Mouse (Mus musculus): ENCODE data around the gene Igsf11.

The Igsf11 gene

GRCm38 (mm10) chr16:38986410-38986809, 93.9 kb downstream of the Igsf11 start:
- no peak for DNase-seq

GRCm38 (mm10) chr16:38993711-38994110, 101.2 kb downstream of the Igsf11 start:
- no peak for DNase-seq

GRCm38 (mm10) chr16:38998496-38999258, 106.2 kb downstream of the Igsf11 start:
- DNase-seq = no peak

DNA sequence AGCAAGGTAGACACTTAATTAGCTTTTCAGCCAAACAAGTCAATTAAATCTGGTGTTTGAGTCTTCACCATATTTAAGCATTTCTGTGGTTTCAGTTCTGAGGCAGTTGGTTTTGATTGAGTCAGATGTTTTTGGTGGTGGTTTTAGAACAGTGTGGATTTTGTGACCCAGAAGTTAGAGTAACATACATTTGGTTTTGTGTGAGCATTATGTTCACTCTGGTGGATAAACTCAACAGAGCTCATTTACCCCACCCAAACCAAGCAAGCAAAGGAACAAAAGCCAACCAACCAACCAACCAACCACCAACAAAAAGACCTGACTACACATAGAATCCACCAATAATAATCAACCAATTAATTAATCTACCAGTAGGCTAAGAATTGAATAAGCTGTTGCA, 106.8 kb downstream of the Igsf11 start:
- no peak for DNase-seq

DNA sequence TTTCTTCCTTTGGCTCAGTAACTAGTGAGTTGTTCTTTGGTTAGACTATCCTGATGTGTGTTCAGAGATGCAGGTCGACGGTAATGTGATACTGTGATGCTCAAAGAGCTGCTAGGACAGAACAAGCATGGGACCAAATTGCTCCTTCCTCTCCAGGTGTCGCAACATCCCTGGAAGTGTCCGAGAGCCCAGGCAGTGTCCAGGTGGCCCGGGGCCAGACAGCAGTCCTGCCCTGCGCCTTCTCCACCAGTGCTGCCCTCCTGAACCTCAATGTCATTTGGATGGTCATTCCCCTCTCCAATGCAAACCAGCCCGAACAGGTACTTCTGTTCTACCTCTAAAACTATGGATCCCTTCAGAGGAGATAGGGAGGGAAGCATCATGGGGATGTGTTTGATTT, 114.5 kb downstream of the Igsf11 start:
- DNase-seq = no peak

DNA sequence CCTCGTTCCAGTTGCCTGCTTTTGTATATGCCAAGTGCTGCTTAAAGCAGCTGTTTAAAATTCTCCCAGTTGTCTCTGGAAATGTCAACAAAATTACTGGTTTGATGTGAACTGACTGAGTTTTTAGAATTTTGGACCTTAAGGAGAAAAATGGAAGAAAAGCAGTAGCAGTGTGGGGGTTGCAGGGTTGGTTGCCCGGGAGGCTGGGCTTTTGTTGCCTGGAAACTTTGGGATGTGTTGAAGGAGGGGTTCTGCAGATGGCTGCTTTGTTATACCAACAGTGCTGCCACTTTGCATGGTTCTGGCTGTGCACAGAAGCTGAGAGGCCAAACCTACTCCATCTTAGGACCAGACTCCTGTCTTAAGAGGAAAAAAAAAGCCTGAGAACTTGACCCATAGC, 127.0 kb downstream of the Igsf11 start:
- no peak for DNase-seq

- no peak for DNase-seq
Observed at GRCm38 (mm10) chr16:39025989-39026736, 133.7 kb downstream of the Igsf11 start.

- DNase-seq = no peak
Observed at GRCm38 (mm10) chr16:39031350-39031749, 138.9 kb downstream of the Igsf11 start.

- DNase-seq = no peak
Observed at GRCm38 (mm10) chr16:39037257-39037656, 144.8 kb downstream of the Igsf11 start.

GRCm38 (mm10) chr16:39044381-39044780, 151.9 kb downstream of the Igsf11 start:
- DNase-seq = no peak

- no peak for DNase-seq
Observed at GRCm38 (mm10) chr16:39048889-39049288, 156.4 kb downstream of the Igsf11 start.

DNA sequence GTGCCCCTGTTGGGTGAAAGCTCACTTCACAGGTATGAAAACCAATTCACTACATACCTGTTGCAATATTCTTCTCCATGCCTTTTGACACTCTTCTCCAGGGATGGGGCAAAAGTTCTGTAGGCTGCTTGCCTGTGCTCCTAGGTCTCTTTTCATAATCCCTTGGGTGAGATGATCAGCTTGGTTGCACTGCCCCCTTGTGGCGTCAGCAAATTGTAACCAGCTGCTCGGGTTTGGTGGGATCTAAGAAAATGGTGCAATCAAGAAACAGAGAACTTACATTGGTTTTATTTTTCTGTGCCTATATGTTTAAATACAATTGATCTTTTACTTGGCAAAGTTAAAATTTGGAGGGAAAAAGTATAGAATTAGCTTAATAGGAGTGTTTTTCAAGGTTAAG, 160.5 kb downstream of the Igsf11 start:
- no peak for DNase-seq

DNA sequence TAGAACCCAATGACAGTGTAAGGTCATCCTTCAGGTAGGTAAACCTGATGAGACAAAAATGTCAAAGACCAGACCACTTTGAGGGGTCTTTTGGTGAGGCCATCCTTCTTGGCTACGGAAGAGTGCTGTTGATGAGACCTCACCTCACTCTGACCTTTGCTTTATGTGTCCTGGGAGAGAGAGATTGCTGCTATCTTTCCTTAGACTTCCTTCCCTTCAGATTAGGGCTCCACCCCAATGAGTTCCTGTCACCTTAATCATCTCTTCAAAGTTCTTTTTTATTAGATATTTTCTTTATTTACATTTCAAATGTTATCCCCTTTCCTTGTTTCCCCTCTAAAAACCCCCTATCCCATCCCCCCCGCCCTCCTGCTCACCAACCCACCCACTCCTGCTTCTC, 161.3 kb downstream of the Igsf11 start:
- DNase-seq = no peak

- DNase-seq = no peak
Observed at GRCm38 (mm10) chr16:39056061-39056460, 163.6 kb downstream of the Igsf11 start.

DNA sequence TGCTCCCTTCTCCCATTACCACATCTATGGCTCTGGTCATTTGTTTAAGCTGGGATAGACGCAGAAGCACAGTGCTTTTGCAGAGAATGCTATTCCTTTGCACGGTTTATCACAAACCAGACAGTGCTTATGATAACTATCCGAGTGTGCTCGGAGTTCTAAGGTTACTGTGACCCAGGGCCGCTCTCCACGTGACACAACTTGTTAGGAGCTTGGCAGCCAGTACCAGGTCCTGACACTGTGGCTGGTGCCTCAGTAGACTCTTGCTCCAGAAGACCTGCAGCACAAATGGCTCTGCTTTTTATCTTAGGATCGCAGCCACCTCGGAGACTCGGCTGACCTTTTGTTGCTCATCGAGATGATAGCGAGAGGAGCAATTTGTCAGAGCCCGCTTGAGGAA, 164.5 kb downstream of the Igsf11 start:
- DNase-seq = no peak

DNA sequence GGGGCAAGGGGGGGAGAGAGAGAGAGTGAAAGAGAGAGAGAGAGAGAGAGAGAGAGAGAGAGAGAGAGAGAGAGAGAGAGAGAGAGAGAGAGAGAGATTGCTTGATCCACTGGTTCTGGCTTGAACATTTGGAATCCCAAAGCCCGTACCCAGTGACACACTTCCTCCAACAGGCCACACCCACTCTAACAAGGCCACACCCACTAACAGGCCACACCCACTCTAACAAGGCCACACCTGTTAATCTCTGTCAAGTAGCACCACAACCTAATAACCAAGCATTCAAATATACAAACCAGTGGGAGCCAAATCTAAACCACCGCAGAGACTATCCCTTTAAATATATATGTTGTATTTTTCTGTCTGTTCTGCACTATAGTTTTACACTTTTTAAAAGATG, 166.4 kb downstream of the Igsf11 start:
- no peak for DNase-seq

- DNase-seq = no peak
Observed at GRCm38 (mm10) chr16:39062596-39062995, 170.1 kb downstream of the Igsf11 start.

GRCm38 (mm10) chr16:39065576-39065975, 173.1 kb downstream of the Igsf11 start:
- no peak for DNase-seq

DNA sequence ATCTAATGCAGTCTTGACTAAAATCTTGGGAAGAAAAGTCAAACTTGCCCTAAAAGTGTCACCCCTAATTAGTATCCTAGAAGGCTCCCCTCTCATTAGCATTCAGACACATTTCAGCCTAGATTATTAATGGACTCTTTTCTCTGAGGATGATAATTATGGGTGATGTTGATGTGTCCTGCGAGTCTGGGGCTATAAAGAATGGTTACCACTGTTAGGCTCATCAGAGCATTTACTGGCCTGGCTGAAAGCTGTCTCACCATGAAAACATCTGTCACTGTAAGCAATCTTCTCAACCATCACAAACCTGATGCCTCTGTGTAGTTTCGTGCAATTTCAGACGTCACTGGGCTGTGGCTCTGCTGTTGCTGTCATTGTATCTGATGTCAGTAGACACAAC, 179.0 kb downstream of the Igsf11 start:
- no peak for DNase-seq
